Mouse (Mus musculus) ES-Bruce4 (cell line): ENCODE measurements at regions not wholly inside any gene's neighbourhood (a gene's known extent, or its start where the extent isn't known, plus 50 kb on each side); places are given as distances from the start of the nearest gene placed in this dataset.

Source experiments
- CTCF ChIP-seq: IDR thresholded peaks from one replicate; pipeline ENCODE4 v1.8.1; 2011; ENCODE audit warnings: low read depth, low read length
- EP300 ChIP-seq: IDR thresholded peaks from 2 replicates; pipeline ENCODE4 v1.6.1; 2011; ENCODE audit warnings: low read depth, low read length; ENCODE audit not compliant: insufficient read depth
- POLR2A ChIP-seq: IDR thresholded peaks from one replicate; pipeline ENCODE4 v1.8.1; 2011; ENCODE audit warnings: low read length; ENCODE audit not compliant: insufficient read depth

GRCm38 (mm10) chr6:107059001-107059765 is 259.3 kb upstream of the Crbn start:
- no peak for TF ChIP-seq CTCF
- TF ChIP-seq EP300 = no peak
- no peak for TF ChIP-seq POLR2A
